ENCODE assay signal across 31 mouse cellular contexts in the genomic region with DNA sequence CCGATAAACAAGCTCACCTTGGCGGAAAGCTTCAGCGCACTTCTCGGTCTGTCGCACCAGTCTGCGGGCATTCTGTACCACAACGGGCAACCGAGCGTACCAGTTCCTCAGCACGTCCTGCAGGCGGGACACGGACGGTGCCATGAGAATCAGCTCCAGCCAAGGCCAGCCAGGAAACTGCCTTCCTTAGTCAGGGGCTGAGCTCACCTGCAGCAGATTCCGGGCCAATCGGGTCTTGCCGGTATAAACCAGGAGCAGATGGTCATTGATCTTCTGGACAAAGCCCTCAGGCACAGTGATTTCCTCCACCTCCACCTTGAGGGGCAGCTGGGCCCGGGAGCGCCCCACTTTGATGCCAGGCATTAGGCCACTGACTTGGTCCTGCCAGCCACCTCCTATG. TPM values are rescaled to one million over a fixed set of nuclear protein-coding genes. Genes with fewer than 3 reads are reported as not detected.
DNase-seq lines count a peak whose midpoint lies in the region; ATAC-seq and TF ChIP-seq lines count a peak whose summit lies in the region.
"Had no signal": no experiment of that assay in that cellular context is flagged by ENCODE, and none has a peak within 500 bp of the region (broad histone marks: within the 10 kb centered on the region; RNA-seq: fewer than 3 reads in every experiment).

No protein-coding gene starts in this region.

- H3K27ac ChIP-seq in cerebellum, adult 2 months (ENCODE audit: insufficient read depth, low read length) = peak overlapping the region; percentile 42
- H3K27ac ChIP-seq: embryonic facial prominence, embryonic 12.5 days; forebrain, embryonic 15.5 days; hindbrain, embryonic 12.5 days; hindbrain, postnatal 0 days; kidney, embryonic 15.5 days; layer of hippocampus, adult 2 months; left cerebral cortex, adult 2 months; limb, embryonic 13.5 days; liver, embryonic 12.5 days; midbrain, embryonic 13.5 days; stomach, embryonic 15.5 days had no signal

- DNase-seq in cerebellum, postnatal 4 days (ENCODE audit: low spot score in 2 of 2) = no peak
- no peak for DNase-seq in G1E (ENCODE audit: low spot score)
- DNase-seq in cerebellum, adult 2 months = peak; percentile 77 to 85
- DNase-seq in cerebellum, postnatal 14 days = peak; percentile 74 to 80
- no peak for DNase-seq in left cerebral cortex, postnatal 14 days (ENCODE audit: low spot score in 2 of 2)
- no peak for DNase-seq in testis, postnatal 10 days (ENCODE audit: low spot score)
- DNase-seq: adrenal gland, postnatal 10 days; embryo, embryonic 11 days; gastrocnemius, postnatal 36 days; heart, adult 18-20 months; heart, postnatal 36 days; lung, adult 18-20 months; lung, postnatal 4 days; thymus, postnatal 14 days had no signal

- H3K9me3 ChIP-seq in G1E (replicated peaks) = no peaks in the 10 kb centered on the region
- H3K9me3 ChIP-seq: embryonic facial prominence, embryonic 12.5 days; forebrain, embryonic 15.5 days; hindbrain, embryonic 12.5 days; kidney, embryonic 15.5 days; limb, embryonic 13.5 days; liver, embryonic 12.5 days; megakaryocyte, embryonic 14.5 days; midbrain, embryonic 13.5 days; stomach, embryonic 15.5 days had no signal

- H3K4me3 ChIP-seq in G1E (ENCODE audit: low read depth, low read length) = no peak overlapping the region
- H3K4me3 ChIP-seq in cerebellum, adult 2 months (replicated peaks; ENCODE audit: insufficient read depth, low read depth, low read length) = no peak overlapping the region
- H3K4me3 ChIP-seq: embryonic facial prominence, embryonic 12.5 days; forebrain, embryonic 15.5 days; hindbrain, embryonic 12.5 days; kidney, embryonic 15.5 days; layer of hippocampus, adult 2 months; left cerebral cortex, adult 2 months; limb, embryonic 13.5 days; liver, embryonic 12.5 days; megakaryocyte, embryonic 14.5 days; midbrain, embryonic 13.5 days; stomach, embryonic 15.5 days had no signal

- no peak for TF ChIP-seq CTCF in G1E (IDR thresholded peaks at IDR 0.05; ENCODE audit: low read depth, low read length)
- no peak; the same call in 1 of the 2 replicates for TF ChIP-seq CTCF in cerebellum, adult 2 months (IDR thresholded peaks at IDR 0.05; ENCODE audit: borderline replicate concordance, insufficient read depth, low read depth, low read length)

- intact Hi-C loops in left cerebral cortex, postnatal 14 days (cut with DNase I) = no loop called here

- ATAC-seq in cerebellum, adult (ENCODE audit: insufficient number of reproducible peaks, low FRiP score, low TSS enrichment) = peak; percentile 36; the same call in 1 of the 2 replicates
- ATAC-seq in G1E (ENCODE audit: extremely low read depth, insufficient number of reproducible peaks, low FRiP score, poor library complexity, severe bottlenecking) = 0 out of 2 replicates have a peak, but pooled peaks have one; percentile 8
- no peak for ATAC-seq in CD4-positive, CD25-positive, alpha-beta regulatory T cell, adult 4 months
- ATAC-seq: forebrain, embryonic 15.5 days; hindbrain, postnatal 0 days; intestine, embryonic 16.5 days; liver, embryonic 12.5 days; lung, postnatal 0 days; midbrain, embryonic 13.5 days; Patski had no signal

- peaks cover 99% of the 10 kb centered on the region for H3K36me3 ChIP-seq in G1E (replicated peaks)

- no peak for TF ChIP-seq POLR2A in cerebellum, adult 2 months (IDR thresholded peaks at IDR 0.05; ENCODE audit: borderline replicate concordance, insufficient read depth, low read length)

- WGBS in cerebellum, adult 2 months = 14% methylated on average over 18 of the region's 18 CpGs

- peaks cover 37% of the 10 kb centered on the region for H3K4me1 ChIP-seq in G1E (ENCODE audit: insufficient read depth, low read depth, low read length)
- peaks cover 64% of the 10 kb centered on the region for H3K4me1 ChIP-seq in cerebellum, adult 2 months (ENCODE audit: control insufficient read depth, insufficient read depth, low read length)
- H3K4me1 ChIP-seq: embryonic facial prominence, embryonic 12.5 days; forebrain, embryonic 15.5 days; hindbrain, embryonic 12.5 days; kidney, embryonic 15.5 days; limb, embryonic 13.5 days; liver, embryonic 12.5 days; midbrain, embryonic 13.5 days; stomach, embryonic 15.5 days had no signal

- no peaks in the 10 kb centered on the region; the same call in 1 of the 2 replicates for H3K27me3 ChIP-seq in G1E (ENCODE audit: insufficient read depth, low read length)
- H3K27me3 ChIP-seq in cerebellum, adult 2 months (ENCODE audit: control insufficient read depth, insufficient read depth, low read length) = no peaks in the 10 kb centered on the region
- H3K27me3 ChIP-seq: embryonic facial prominence, embryonic 12.5 days; forebrain, embryonic 15.5 days; hindbrain, embryonic 12.5 days; kidney, embryonic 15.5 days; limb, embryonic 13.5 days; liver, embryonic 12.5 days; megakaryocyte, embryonic 14.5 days; midbrain, embryonic 13.5 days; Patski; stomach, embryonic 15.5 days had no signal

RNA-seq across cellular contexts. Expression of a gene that starts 18.5 kb away (rescaled TPM):
- total RNA-seq in G1E (2014; fragmentation: Nextera tagmentation) (6.8 and 7.1 TPM in 2 replicates), G1E (2017) (8.9 and 9.8 TPM in 2 replicates)
- polyA plus RNA-seq in G1E (2012) = 15.6 and 17.5 TPM in 2 replicates
- 27.1 and 31.0 TPM in 2 replicates for polyA plus RNA-seq in cerebellum, adult 2 months (2012; rRNA removed)
- total RNA-seq in left cerebral cortex, postnatal 14 days (2021) = 10 to 100 TPM; 15.6 to 16.9 TPM
- 1 to 10 TPM; 1.3 to 2.4 TPM for polyA plus RNA-seq in CD4-positive, CD25-positive, alpha-beta regulatory T cell, adult 4 months (2017; shearing (Covaris generic))

RNA-seq across cellular contexts. Expression of a gene that starts 35.9 kb away (rescaled TPM):
- total RNA-seq in G1E (2014; fragmentation: Nextera tagmentation) (94.4 and 95.8 TPM in 2 replicates), G1E (2017) (22.8 and 23.1 TPM in 2 replicates)
- 115 and 124 TPM in 2 replicates for polyA plus RNA-seq in G1E (2012)
- polyA plus RNA-seq in cerebellum, adult 2 months (2012; rRNA removed) = 81.1 and 88.6 TPM in 2 replicates
- 10 to 100 TPM; 84.6 to 88.4 TPM for total RNA-seq in left cerebral cortex, postnatal 14 days (2021)
- 10 to 100 TPM in 1 of 2 experiments, 1 to 10 TPM in 1; 7.5 to 12.4 TPM for polyA plus RNA-seq in CD4-positive, CD25-positive, alpha-beta regulatory T cell, adult 4 months (2017; shearing (Covaris generic))

RNA-seq across cellular contexts. Expression of a gene that starts 37.2 kb away (rescaled TPM):
- total RNA-seq in G1E (2014; fragmentation: Nextera tagmentation) = 173 and 176 TPM in 2 replicates
- 192 and 201 TPM in 2 replicates for total RNA-seq in G1E (2017)
- 10.1 and 13.6 TPM in 2 replicates for polyA plus RNA-seq in G1E (2012)
- polyA plus RNA-seq in cerebellum, adult 2 months (2012; rRNA removed) = 44.5 and 49.9 TPM in 2 replicates
- 10 to 100 TPM; 53.9 to 54.6 TPM for total RNA-seq in left cerebral cortex, postnatal 14 days (2021)
- polyA plus RNA-seq in CD4-positive, CD25-positive, alpha-beta regulatory T cell, adult 4 months (2017; shearing (Covaris generic)) = 100 to 1,000 TPM in 1 of 2 experiments, 10 to 100 TPM in 1; 98.5 to 141 TPM

RNA-seq across cellular contexts. Expression of a gene that starts 37.4 kb away (rescaled TPM):
- 24.1 and 32.8 TPM in 2 replicates for total RNA-seq in G1E (2014; fragmentation: Nextera tagmentation)
- total RNA-seq in G1E (2017) = 45.6 and 46.3 TPM in 2 replicates
- polyA plus RNA-seq in G1E (2012) = 17.7 and 20.2 TPM in 2 replicates
- polyA plus RNA-seq in cerebellum, adult 2 months (2012; rRNA removed) = 56.5 and 60.2 TPM in 2 replicates
- total RNA-seq in left cerebral cortex, postnatal 14 days (2021) = 10 to 100 TPM; 54.8 to 56.2 TPM
- 10 to 100 TPM; 57.7 to 94.5 TPM for polyA plus RNA-seq in CD4-positive, CD25-positive, alpha-beta regulatory T cell, adult 4 months (2017; shearing (Covaris generic))

Comparison
In these comparisons a context has a peak if more than half of its experiments do, and no peak if none do; other contexts are left out.
1. DNase-seq: peak in cerebellum, adult 2 months (2 of 2) and cerebellum, postnatal 14 days (2 of 2); none in cerebellum, postnatal 4 days (0 of 2), G1E (single experiment), left cerebral cortex, postnatal 14 days (0 of 2) and testis, postnatal 10 days (single experiment).